Mouse (Mus musculus): ENCODE measurements around the gene Wsb1. TPM values are rescaled to one million over a fixed set of nuclear protein-coding genes. Genes with fewer than 3 reads are reported as not detected.
"Not testable (repeated sequence)": the region's sequence is repeated elsewhere in the genome, so short reads cannot be mapped to it uniquely, and the experiment has no call there.

Gene Wsb1
- total RNA-seq, 2 experiments from 2014 or later = 32.1 to 44.6 TPM

DNA sequence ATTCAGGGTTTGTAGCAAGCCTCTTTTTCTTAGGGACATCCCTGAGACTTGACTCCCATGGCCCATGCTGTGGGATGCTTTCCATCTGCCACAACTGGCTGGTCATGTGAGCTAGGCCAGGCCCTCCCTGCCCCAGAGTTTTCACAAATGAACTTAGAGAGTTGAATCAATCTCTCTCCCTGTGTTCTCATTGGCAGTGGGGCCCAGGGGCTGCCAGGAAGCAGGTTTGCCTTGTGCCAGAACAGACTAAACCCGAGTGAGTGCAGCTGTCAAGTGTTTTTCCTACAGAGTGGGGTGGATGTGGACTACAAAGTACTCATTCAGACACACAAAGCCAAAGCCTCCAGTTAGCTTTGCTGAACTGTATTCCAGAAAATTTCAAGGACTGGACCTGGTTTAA lies 12.7 kb upstream of the Wsb1 start:
- DNase-seq = peak; percentile 31

DNA sequence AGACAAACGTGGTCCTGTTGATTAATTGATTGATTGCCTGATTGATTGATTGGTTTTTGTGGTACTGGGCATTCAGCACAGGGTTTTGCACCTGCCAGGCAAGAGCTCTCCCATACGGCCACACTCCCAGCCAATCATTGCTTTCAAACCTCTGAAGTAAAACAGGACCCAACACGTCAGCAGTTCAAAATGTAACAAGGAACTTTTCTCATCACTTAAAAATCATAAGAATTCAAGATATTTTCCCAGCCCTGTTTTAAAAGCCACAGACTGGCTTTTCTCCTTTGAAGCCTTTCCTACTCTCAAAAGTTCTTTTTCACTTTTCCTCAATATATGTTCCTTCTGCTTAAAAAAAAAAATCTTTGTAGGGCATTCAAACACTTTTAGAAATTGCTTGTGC lies 9.9 kb upstream of the Wsb1 start:
- DNase-seq = no peak

GRCm38 (mm10) chr11:79260126-79260525 lies 5.7 kb upstream of the Wsb1 start:
- not testable (repeated sequence) for DNase-seq

DNA sequence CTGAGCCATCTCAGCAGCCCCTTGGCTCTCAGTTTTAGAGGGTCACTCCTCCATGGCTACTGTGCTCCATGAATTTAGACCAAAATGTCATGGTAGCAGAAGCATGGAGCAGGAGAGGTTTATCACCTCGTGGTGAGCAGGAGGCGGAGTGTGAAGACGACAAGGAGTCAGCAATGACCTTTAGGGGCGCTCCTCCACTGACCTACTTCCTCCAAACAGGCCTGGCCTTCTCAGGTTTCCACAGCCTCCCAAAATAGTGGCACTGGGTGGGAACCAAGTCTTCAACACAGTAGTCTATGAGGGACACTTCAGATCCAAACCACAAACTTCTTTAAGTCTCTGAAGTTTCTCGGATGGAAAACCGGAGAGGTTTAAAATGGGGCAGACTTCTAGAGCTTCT lies 4.3 kb upstream of the Wsb1 start:
- DNase-seq = peak; percentile 23

DNA sequence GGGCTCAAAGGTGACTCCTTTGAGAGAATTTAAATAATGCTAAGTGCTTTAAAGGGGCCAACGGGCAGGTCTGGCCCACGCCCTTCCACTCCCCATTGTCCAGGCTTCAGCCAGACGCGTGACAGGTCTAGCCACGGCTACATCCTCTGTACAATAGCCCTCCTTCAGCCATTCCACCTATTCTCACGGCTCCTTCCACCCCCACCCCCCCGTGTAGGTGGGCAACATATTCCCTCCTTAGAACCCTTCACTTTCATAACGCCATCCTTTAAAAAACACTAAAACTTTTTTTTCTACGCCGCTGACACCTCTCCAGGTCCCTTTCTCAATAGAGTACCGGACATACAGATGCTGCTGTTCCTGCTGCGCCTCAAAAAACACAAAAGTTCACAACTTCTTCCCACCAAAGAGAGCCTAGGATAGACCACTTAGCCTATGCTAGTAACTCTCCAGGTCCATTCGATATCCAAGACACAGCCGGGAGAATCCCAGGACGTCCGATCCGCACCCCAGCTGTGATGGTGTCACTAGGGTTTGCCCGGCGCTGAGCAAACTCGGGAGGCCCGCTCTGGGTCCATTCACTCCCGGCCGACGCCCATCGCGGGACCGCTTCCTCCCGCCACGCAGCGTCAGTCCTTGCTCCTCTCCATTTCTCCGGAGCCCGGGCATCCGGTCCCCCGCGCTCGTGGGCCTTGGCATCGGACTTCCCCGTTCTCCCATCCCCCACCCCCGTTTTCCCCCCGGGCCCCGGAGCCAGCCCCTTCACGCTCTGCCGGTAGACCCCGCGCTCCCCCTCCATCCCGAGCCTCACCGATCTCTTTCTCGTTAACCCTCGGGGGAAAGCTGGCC lies 705 bp downstream of the Wsb1 start:
- peak; percentile 66 for DNase-seq

GRCm38 (mm10) chr11:79252881-79253541 lies 1.5 kb downstream of the Wsb1 start:
- no peak for DNase-seq

- no peak for DNase-seq
These were observed 15.4 kb downstream of the Wsb1 start for GRCm38 (mm10) chr11:79239024-79239423.

- no peak for DNase-seq
These were observed 16.1 kb downstream of the Wsb1 start for GRCm38 (mm10) chr11:79238398-79238752.

GRCm38 (mm10) chr11:79237644-79238397 lies 16.6 kb downstream of the Wsb1 start:
- no peak for DNase-seq

GRCm38 (mm10) chr11:79230251-79230570 lies 24.3 kb downstream of the Wsb1 start:
- DNase-seq = no peak

DNA sequence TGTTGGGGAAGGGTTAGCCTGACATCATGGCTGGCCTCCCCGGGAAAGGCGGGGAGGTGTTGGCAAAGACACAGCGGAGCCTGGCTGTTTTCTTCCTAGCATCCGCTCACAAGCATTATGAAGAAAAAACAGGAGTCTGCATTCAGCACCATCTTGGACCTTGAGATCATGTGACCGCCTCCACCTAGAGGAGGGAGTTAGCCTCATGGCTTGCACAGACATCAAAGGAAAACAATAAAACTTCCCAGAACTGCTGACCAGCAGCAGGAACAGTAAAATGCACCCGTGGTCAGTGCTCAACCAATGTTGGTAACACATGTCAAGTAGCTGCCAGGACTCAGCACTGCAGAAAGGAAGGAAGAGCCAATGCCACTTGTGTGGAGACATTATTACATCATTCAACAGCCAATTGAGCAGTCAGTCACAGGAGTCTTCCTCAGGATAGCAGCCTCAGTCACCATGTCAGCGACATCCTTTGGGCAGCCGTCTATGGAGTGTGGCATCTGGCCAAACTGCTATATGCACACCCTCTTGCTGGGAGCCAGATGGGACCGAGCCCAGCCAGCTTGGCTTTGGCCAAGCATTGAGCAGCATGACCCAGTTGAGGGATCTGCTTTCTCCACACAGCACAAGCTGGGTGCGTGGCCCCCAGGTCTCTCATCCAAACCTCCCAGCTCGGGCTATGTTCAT lies 24.8 kb downstream of the Wsb1 start:
- DNase-seq = peak; percentile 41

GRCm38 (mm10) chr11:79229057-79229504 lies 25.4 kb downstream of the Wsb1 start:
- DNase-seq = no peak

GRCm38 (mm10) chr11:79228089-79228488 lies 26.4 kb downstream of the Wsb1 start:
- DNase-seq = no peak

DNA sequence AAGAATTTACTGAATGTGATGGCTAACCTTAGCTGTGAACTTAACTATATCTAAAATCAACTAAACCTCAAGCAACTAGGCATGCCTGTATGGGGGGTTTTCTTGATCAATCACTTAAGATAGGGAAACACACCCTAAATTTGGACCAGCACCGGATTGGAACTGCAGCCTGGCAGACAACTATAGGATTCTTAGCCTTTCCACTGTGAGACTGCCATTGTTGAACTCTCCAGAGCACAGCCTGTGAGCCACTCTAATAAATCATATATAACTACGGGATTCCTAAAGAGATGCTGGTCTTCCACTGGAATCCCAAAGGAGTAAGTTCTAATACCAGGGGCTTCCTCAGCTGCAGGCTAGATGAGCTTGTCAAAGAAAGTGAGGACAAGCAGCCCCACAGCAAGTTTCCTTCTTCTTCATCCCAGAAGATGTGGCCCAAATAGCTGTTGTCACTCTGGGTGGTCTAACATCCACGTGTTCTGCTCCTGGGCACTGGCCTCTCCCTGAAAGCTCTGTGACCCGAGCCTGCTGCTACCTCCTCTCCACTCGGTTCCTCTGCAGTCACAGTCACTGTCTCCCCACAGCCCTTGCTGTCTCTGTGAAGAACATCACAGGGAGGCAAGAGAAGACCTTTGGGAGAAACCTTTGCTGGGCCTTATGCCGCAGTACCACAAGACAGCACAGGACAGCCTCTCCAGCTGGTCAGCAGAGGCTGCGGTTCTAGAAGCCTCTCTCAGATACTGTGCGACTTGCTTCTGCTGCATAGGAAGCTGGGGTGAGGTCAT lies 28.9 kb downstream of the Wsb1 start:
- DNase-seq = no peak

DNA sequence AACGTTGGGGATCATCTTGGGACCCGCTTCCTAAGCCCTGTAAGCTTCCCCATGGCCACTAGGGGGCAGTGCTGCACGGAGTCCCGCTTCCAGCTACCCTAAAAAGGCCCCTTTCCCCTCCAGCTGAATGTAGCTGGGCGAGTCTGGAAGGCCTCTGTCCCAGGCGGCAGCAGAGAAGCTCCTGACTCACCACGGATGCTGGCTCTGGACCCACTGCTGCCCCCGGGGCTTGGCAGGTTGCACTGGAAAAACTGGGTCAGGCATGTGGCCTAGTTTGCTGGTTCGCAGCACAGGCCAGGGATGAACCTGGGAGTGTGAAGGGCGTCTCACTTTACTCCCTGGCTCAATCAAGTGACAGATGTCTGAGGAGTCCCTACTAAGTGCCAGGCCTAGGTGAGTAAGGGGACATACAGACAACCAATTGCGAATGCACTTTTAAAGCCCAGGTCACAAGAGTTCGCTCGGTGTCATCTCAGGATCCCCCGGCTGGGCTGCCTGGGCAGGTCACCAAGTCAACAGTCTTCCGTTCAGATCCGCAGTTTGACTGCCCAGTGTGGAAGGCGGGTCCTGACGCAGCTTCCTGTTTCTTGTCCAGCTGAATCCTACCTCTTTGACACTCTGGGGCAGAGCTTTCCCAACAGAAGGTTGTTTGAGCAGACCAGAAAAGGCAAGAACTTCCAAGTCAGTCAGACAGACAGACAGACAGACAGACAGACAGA lies 29.8 kb downstream of the Wsb1 start:
- peak; percentile 95 for DNase-seq

DNA sequence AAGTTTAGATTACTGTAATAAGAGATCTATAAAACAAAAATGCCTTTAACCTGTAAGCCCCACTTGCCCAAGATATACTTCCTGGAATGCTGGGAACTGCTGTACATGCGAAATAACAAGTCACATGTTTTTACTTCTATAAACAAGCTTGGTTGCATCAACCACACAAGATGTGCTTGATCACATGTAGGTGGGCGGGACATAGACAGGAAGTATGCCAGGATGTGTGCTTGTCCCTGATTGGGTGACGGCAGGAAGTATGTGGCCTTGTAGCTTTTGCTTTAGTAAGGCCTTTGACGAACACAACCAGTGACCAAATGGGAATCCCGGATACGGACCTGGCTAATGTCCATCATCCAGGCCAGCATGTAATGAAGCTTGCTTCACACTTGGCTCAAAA lies 31.1 kb downstream of the Wsb1 start:
- DNase-seq = no peak

- no peak for DNase-seq
These were observed 31.8 kb downstream of the Wsb1 start for GRCm38 (mm10) chr11:79222661-79223060.

GRCm38 (mm10) chr11:79221641-79222040 lies 32.8 kb downstream of the Wsb1 start:
- no peak for DNase-seq

GRCm38 (mm10) chr11:79218936-79219626 lies 35.4 kb downstream of the Wsb1 start:
- DNase-seq = no peak

GRCm38 (mm10) chr11:79218061-79218460 lies 36.4 kb downstream of the Wsb1 start:
- no peak for DNase-seq
